Mouse (Mus musculus) colon, adult 2 months (tissue): ENCODE data around the gene Gm17689. TPM values are rescaled to one million over a fixed set of nuclear protein-coding genes. Genes with fewer than 3 reads are reported as not detected.

ENCODE experiments used
- polyA plus RNA-seq: library from polyadenylated mRNA; depleted of rRNA; stranded (reverse); fragments of >200 nt; gene quantifications from 2 replicates; pipeline ENCODE4 v1.2.3, GENCODE M21; 2012; rRNA removed

Gene Gm17689
- not detected in 2 replicates for polyA plus RNA-seq

DNA sequence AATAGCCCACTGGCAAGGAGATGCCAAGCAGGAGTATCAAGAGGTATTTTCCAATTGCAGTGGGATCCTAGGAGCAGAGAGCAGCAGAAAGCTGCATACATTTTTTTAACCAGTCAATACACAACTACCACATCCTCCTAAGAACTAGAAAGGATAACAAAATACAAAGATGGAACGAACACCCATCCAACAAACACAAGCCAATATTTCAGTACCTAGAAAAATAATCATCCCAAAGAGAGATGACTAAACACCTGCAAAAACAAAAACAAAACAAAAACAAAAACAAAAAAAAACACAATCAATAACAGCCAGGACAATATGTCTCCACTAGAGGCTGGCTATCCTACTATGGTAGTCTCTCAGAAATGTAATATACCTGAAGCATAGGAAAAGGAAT is at the start of gene Gm17689:
Gm17689 (minus strand) TSS at position 101 of the 400 bp plus-strand sequence.

GRCm38 (mm10) chr9:36541863-36542262 is 40.6 kb downstream of the Gm17689 start, which contains the start of gene Gm5615:
Gene Gm5615, minus strand, starts transcription at chr9:36541963.

Other genes starting within 250 kb of the Gm17689 start
- not detected in 2 replicates for gene Gm7257, start 150.8 kb downstream of the Gm17689 start, polyA plus RNA-seq
- not detected in 2 replicates for gene Gm9513, start 107.0 kb downstream of the Gm17689 start, polyA plus RNA-seq
- gene Gm5615, start 40.7 kb downstream of the Gm17689 start, polyA plus RNA-seq, result not detected in 2 replicates
- gene A630095E13Rik, start 60.7 kb upstream of the Gm17689 start, polyA plus RNA-seq, result not detected in 2 replicates
- not detected in 2 replicates for gene Acrv1, start 110.6 kb upstream of the Gm17689 start, polyA plus RNA-seq
- 0.36 and 0.68 TPM in 2 replicates for gene Chek1, start 144.4 kb upstream of the Gm17689 start, polyA plus RNA-seq
- 96.4 and 154 TPM in 2 replicates for gene Stt3a, start 185.0 kb upstream of the Gm17689 start, polyA plus RNA-seq
- gene Ei24, start 214.8 kb upstream of the Gm17689 start, polyA plus RNA-seq, result 102 and 173 TPM in 2 replicates
- 1.3 and 1.4 TPM in 2 replicates for gene Fez1, start 239.2 kb upstream of the Gm17689 start, polyA plus RNA-seq